Mouse (Mus musculus) heart, adult 8-10 months (tissue): ENCODE results near the gene Thoc5. TPM values are rescaled to one million over a fixed set of nuclear protein-coding genes. Genes with fewer than 3 reads are reported as not detected.

Experiments used
- DNase-seq: peaks from one replicate; pipeline ENCODE4 v3.0.0; 2022; ENCODE audit warnings: low spot score
- total RNA-seq, 4 experiments: library from RNA; stranded (reverse); gene quantifications; 2 replicates each; pipeline ENCODE4 v1.2.4; 2022

Thoc5 gene
- 10 to 100 TPM; 14.9 to 19.8 (median 16.2) TPM for total RNA-seq

- peak; percentile 85 for DNase-seq
Observed at GRCm38 (mm10) chr11:4894848-4895816, at the start of gene Thoc5. Thoc5 (plus strand) TSS chr11:4895320.

GRCm38 (mm10) chr11:4848483-4849248 is 46.5 kb upstream of the Thoc5 start:
- DNase-seq: no peak

- DNase-seq: peak; percentile 99
Observed at GRCm38 (mm10) chr11:4849258-4849943, 45.7 kb upstream of the Thoc5 start, which contains the start of gene Nf2. Nf2 (minus strand) TSS chr11:4849536.

GRCm38 (mm10) chr11:4850404-4850803 is 44.7 kb upstream of the Thoc5 start:
- DNase-seq: no peak

GRCm38 (mm10) chr11:4853021-4853420 is 42.1 kb upstream of the Thoc5 start:
- DNase-seq: no peak

GRCm38 (mm10) chr11:4854181-4854580 is 40.9 kb upstream of the Thoc5 start:
- DNase-seq: no peak

DNA sequence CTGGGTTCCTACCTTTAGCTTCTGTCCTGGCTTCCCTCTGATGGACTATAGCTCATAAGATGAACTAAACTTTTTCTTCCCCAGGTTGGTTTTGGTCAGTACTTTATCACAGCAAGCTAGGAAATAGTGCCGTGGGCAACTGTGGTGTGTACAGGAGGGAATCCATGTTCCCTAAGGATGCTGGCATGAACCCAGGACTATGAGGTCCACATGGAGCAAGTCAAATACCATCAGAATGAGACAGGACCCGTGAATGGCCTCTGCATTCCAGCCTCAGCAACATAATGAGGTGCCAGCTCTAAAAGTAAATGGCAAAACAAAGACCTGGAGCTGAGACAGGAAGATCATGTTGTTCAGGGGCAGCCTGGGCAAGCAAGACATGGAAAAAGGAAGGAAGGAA is 36.7 kb upstream of the Thoc5 start:
- DNase-seq: no peak

DNA sequence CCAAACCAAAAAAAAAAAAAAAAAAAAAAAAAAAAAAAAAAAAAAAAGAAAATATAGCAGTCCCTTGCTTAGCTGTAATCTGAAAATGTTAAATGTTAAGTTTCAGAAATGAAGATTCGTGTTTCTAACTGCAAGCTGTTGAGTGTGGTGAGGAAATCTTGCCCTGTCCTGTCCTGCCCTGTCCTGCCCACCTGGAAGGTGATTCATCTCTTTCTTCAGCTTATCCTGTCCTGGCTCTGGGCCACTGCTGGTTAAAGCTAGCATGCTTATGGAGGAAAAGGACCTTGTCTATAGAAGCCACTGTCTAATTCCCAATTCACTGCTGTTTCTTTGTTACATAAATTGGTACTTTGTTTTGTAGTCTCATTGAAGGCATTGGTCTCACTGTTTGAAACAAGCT is 34.1 kb upstream of the Thoc5 start:
- DNase-seq: no peak

DNA sequence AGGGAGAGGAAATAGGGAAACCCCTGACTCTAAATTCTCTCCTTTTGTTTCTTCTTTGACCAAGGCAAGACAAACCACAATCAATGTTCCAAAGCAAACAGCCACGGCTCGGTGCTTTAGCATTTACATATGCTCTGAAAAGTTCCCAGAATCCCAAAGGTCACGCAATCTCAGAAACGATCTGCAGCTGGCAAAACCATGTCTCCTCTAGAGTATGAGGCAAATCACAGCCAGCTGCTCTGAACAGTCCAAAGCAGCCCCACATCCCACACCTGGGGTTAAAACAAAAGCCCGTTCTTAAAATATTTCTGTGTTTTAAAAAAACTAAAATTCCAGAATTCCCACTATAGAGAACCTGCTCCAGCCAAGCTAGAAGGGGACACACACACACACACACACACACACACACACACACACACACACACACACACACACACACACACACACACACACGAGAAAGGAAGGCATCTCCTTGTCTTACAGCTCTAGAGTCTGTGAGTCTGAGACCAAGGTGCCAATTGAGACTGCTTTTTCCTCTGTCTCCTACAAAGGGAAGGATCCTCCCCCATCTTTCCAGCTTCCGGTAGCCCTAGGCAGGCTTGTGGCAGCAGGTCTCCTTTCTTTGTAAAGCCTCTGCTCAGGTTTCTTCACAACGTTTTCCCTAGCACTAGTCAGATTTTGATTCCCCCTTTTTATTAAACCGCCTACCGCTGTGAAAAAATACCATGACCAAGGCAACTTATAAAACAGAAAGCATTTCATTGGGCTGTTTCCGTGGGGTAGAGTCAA is 33.1 kb upstream of the Thoc5 start:
- no peak for DNase-seq

DNA sequence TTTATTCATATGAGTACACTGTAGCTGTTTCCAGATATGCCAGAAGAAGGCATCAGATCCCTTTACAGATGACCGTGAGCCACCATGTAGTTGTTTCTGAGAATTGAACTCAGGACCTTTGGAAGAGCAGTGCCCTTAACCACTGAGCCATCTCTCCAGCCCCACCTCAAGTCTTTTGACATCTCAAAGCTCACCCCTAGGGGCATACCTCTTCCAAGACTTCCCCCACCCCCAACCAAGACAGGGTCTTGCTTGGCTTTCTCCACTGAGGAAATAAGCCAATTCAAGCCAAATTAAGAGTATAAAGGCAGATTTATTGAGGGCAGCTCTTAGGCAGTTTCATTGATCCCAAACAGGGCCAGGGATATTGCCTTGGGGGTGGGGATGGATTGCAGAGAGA is 32.4 kb upstream of the Thoc5 start:
- DNase-seq: no peak

DNA sequence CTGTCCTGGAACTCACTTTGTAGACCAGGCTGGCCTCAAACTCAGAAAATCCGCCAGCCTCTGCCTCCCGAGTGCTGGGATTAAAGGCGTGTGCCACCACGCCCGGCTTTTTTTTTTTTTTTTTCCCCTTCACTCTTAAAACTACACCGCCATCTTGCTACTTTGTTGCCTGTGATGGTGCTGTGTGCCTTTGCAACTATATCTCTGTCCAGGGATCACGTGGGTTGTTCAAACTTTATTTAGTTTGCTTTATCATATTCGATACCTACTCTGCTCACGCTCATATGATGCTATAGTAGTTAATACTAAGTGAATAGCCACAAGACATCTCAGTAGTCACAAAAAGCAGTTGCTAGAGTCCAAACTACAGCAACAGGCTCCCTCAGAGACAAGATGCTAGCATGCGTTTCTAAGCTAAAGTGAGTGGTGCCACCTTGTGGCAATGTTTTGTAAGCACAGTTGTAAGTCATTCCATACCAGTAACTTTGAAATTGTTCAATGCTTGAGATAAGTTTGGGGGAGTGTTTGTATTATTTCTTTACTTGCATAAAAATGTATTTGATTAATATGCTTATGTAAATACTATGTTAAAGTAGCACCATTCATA is 29.4 kb upstream of the Thoc5 start:
- peak; percentile 62 for DNase-seq

GRCm38 (mm10) chr11:4873755-4874475 is 21.2 kb upstream of the Thoc5 start, which contains the start of gene Nipsnap1:
Nipsnap1 (plus strand) TSS chr11:4873951.
- peak; percentile 25 for DNase-seq

GRCm38 (mm10) chr11:4874551-4874950 is 20.6 kb upstream of the Thoc5 start:
- no peak for DNase-seq

GRCm38 (mm10) chr11:4881087-4881486 is 14.0 kb upstream of the Thoc5 start:
- DNase-seq: no peak

DNA sequence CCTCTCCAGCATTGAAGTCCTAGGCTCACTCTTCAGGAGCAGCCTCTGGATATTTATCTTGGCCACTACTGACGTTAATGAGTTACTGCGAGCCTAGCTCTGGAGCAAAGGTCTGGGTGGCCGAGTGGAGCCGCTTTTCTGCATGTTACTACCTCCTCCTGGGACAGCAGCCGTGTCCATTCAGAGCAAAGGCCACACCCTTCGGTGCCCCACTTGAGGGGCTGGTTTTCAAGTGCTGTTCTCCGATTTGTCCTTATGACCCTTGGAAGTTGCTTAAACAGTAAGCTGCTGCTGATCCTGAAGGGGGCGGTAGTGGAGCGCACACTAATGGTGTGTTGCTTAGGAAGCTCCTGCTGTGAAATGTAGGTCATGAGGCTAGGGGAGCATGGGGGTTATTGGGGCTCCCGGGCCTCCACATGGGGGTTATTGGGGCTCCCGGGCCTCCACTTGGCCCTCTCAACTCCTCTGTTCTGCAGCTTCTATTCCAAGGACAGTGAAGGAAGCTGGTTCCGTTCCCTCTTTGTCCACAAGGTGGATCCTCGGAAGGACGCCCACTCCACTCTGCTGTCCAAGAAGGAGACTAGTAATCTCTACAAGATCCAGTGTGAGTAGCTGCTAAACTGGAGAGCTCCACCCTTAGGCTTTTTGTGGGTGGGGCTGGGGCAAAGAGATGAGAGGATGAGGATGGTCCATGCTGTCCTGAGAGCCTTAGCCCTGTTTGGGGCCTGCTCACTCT is 12.1 kb upstream of the Thoc5 start:
- no peak for DNase-seq

DNA sequence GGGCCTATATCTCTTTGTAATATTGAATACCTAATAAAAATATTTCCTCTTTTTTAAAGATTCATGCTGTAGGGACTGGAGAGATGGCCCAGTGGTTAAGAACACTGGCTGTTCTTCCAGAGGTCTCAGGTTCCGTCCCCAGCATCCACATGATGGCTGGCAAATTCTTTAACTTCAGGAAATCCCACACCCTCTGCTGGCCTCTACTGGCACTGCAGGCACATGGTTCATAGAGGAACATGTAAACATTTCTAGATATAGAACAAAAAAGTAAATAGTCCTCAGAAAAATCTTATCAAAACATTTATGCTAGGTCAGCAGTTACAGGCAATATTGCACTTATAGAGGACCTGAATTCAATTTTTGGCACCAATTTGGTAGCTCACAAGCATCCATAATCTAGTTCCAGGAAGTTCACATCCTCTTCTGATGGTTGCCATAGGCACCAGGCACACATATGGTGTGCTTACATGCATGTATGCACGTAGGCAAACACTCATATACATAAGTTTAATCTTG is 9.7 kb upstream of the Thoc5 start:
- no peak for DNase-seq

DNA sequence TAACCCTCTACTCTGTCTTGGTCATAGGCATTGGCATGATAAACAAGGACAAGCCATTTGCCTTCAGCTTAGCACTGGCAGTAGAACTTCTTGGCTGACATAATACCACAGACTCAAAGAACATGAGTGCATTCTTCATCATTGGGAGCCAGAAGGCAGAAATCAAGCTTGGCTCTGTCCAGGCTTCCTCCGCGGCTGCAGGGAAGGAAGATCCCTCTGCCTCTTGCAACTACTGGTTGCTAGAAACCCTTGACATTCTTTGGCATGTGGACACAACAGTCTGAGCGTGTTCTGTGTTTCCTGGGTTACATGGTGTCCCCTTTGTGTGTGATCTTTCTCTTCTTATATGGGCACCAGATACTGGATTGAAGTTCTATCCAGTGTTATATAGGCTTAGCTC is 8.1 kb upstream of the Thoc5 start:
- DNase-seq: no peak

DNA sequence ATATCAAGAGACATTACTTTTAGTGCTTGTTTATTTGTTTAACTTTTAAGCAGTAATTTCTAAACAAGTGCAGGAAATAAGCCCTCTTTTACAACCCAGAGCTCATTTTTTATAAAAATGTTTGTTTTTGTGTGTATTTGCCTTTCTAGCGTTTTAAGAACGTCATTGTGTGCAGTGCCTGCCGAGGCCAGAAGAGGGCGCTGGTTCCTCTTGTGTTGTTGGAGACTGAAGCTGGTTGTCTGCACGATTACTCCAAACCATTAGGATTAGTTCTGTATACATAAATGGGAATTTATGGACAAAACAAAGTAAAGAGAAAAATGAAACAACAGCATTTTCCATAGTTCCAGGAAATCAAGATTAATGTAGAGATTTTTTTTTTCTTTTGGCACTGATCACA is 5.3 kb downstream of the Thoc5 start:
- no peak for DNase-seq

DNA sequence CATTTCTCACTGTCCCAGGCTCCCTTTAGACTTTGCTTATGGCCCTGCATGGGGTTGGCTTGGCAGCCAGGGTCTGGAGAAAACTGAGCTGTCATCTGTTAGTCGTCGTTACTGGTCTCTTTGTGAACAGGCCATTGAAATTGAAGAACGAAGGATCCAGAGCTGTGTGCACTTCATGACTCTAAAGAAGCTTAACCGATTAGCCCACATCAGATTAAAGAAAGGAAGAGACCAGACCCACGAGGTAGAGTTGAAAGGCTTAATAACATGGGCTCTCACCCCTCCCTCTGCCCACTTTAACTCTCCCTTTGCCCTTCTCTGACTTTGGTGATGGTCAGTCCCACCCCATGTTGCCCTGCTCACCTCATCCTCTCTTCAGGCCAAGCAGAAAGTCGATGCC is 6.8 kb downstream of the Thoc5 start:
- no peak for DNase-seq
